Mouse (Mus musculus) myocyte (in vitro differentiated cells): ENCODE results near the gene Ldlr. TPM values are rescaled to one million over a fixed set of nuclear protein-coding genes. Genes with fewer than 3 reads are reported as not detected.
A peak's percentile ranks its signal among the peaks of the same experiment; 100 is the strongest.

Source experiments
- H3K27me3 ChIP-seq: one replicate; pipeline ENCODE4 v1.6.1; 2011; ENCODE audit not compliant: control insufficient read depth, insufficient read depth, insufficient read length
- H3K36me3 ChIP-seq: one replicate; pipeline ENCODE4 v1.6.1; 2011; ENCODE audit not compliant: control insufficient read depth, insufficient read depth
- H3K4me2 ChIP-seq: one replicate; pipeline ENCODE4 v1.6.1; 2011; ENCODE audit warnings: low read depth, control low read depth
- H3K4me3 ChIP-seq: one replicate; pipeline ENCODE4 v1.5.1; 2011; ENCODE audit warnings: mild to moderate bottlenecking, control low read depth, moderate library complexity
- H3K79me2 ChIP-seq: one replicate; pipeline ENCODE4 v1.6.1; 2011; ENCODE audit not compliant: control insufficient read depth, insufficient read depth
- H3ac ChIP-seq: one replicate; pipeline ENCODE4 v1.6.1; 2011; ENCODE audit not compliant: control insufficient read depth, insufficient read length
- CEBPB ChIP-seq: IDR thresholded peaks from 2 replicates; pipeline ENCODE4 v1.6.1; 2011; ENCODE audit warnings: mild to moderate bottlenecking, moderate library complexity; ENCODE audit not compliant: poor library complexity, insufficient read depth, severe bottlenecking
- E2F4 ChIP-seq: IDR thresholded peaks from one replicate; pipeline ENCODE4 v1.6.1; 2011; ENCODE audit warnings: mild to moderate bottlenecking, control low read depth, moderate library complexity; ENCODE audit not compliant: insufficient read depth
- MAX ChIP-seq: IDR thresholded peaks from one replicate; pipeline ENCODE4 v1.6.1; 2011; ENCODE audit warnings: low read depth, mild to moderate bottlenecking, control low read depth
- MYOD1 ChIP-seq, 3 experiments: IDR thresholded peaks; one replicate each; pipeline ENCODE4 v1.6.1; 2011; ENCODE audit warnings: control low read depth in 2 of 3, low read depth in 2 of 3, mild to moderate bottlenecking in 2 of 3, moderate library complexity in 1 of 3; ENCODE audit not compliant: insufficient read length in 2 of 3, control insufficient read depth in 1 of 3
- MYOG ChIP-seq, 3 experiments: IDR thresholded peaks; one replicate each; pipeline ENCODE4 v1.6.1; 2011; ENCODE audit warnings: control low read depth in 2 of 3, low read depth in 2 of 3, mild to moderate bottlenecking in 2 of 3; ENCODE audit not compliant: insufficient read length in 2 of 3, control insufficient read depth in 1 of 3, insufficient read depth in 1 of 3
- POLR2A ChIP-seq: IDR thresholded peaks from one replicate; pipeline ENCODE4 v1.6.1; 2011; ENCODE audit warnings: low read depth, mild to moderate bottlenecking, control low read depth, moderate library complexity; ENCODE audit not compliant: insufficient read length
- POLR2AphosphoS2 ChIP-seq: IDR thresholded peaks from one replicate; pipeline ENCODE4 v1.6.1; 2011; ENCODE audit warnings: low read depth, control low read depth; ENCODE audit not compliant: insufficient read length
- REST ChIP-seq: IDR thresholded peaks from one replicate; pipeline ENCODE4 v1.6.1; 2011; ENCODE audit warnings: mild to moderate bottlenecking, control low read depth, moderate library complexity; ENCODE audit not compliant: insufficient read depth, insufficient read length
- SRF ChIP-seq: IDR thresholded peaks from one replicate; pipeline ENCODE4 v1.6.1; 2011; ENCODE audit warnings: low read depth; ENCODE audit not compliant: control insufficient read depth, insufficient read length
- TCF12 ChIP-seq: IDR thresholded peaks from one replicate; pipeline ENCODE4 v1.6.1; 2011; ENCODE audit warnings: mild to moderate bottlenecking, control low read depth; ENCODE audit not compliant: poor library complexity, insufficient read depth, severe bottlenecking
- TCF3 ChIP-seq: IDR thresholded peaks from one replicate; pipeline ENCODE4 v1.6.1; 2011; ENCODE audit warnings: low read depth, control low read depth; ENCODE audit not compliant: insufficient read length
- USF1 ChIP-seq: IDR thresholded peaks from one replicate; pipeline ENCODE4 v1.6.1; 2011; ENCODE audit warnings: low read depth, mild to moderate bottlenecking, control low read depth, moderate library complexity
- polyA plus RNA-seq: library from polyadenylated mRNA; unstranded; fragments of >200 nt; fragmentation: generic; extraction: Trizol; gene quantifications from one replicate; pipeline ENCODE4 v1.2.1, GENCODE M21; 2012; ENCODE audit warnings: missing spikeins

Gene Ldlr
- polyA plus RNA-seq, result 106 TPM

DNA sequence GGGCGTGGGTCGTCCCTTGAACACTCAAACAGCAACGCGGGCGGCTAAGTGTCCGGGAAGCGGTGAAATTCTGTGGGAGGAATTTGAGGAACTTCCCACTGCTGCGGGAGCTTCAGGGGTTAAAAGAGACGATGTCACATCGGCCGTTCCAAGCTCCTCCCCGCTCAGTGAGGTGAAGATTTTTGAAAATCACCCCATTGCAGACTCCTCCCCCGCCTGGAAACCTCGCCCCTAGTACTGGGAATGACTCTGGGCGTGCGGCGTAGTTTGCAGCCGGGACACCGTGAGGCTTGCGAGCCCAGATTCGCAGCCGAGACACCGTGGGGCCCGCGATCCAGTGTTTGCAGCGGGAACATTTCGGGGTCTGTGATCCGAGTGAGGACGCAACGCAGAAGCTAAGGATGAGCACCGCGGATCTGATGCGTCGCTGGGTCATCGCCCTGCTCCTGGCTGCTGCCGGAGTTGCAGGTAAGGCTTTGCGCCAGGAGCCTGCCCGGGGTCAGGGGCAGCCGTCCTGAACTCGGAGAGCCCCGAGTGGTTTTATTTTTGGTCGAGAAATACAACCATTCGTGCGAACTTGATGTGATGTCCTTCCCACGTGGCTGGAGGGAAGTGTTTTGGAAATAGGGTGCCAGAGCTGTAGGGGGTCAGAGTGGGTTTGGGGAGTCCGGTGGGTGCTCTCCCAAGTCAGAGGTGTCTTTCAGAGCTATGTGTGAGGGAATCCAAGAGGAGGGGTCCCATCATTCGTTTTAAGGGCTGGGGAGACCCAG is at the start of gene Ldlr:
Gene Ldlr (plus strand): TSS at position 107 of the 770 bp plus-strand sequence.
- H3K4me2 ChIP-seq, result peak within 1 kb of the TSS; percentile 89
- TF ChIP-seq REST (peak; percentile 9), TCF3 (no peak), POLR2A (peak; percentile 96), USF1 (no peak), MYOG (IDR thresholded peaks at IDR 0.05; ENCODE audit: control insufficient read depth in 1 of 3, insufficient read depth in 1 of 3, insufficient read length in 2 of 3, low read depth in 2 of 3) (no peak), POLR2AphosphoS2 (peak; percentile 96), CEBPB (no peak), TCF12 (no peak), MYOD1 (IDR thresholded peaks at IDR 0.05; ENCODE audit: control insufficient read depth in 1 of 3, insufficient read length in 2 of 3, low read depth in 2 of 3) (peak in 1 of 3 experiments; percentile 20), SRF (no peak)

DNA sequence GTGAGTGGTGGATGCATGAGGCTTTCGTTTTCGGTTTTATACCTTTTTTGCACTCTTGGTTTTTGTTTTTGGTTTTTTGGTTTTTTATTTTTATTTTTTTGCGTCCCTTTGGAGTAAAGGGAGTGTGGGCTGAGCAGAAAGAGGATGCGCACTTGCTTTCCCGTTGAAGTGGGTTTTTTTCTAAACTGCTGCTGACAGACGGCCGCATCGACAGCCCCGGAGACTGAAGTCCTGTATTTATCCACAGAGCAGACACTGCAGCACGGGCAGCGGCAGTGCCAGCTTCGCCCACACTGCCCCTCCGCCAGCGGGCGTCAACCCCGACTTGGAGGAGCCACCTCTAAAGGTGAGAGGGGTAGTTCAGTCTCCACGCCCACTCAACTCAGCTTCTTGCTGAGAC is 45.6 kb upstream of the Ldlr start:
- H3K36me3 ChIP-seq, result peaks cover 77% of the 10 kb centered on the region
- TF ChIP-seq USF1 (no peak), TCF12 (no peak), CEBPB (no peak), SRF (no peak), MAX (no peak), MYOG (IDR thresholded peaks at IDR 0.05; ENCODE audit: control insufficient read depth in 1 of 3, insufficient read depth in 1 of 3, insufficient read length in 2 of 3, low read depth in 2 of 3) (no peak), REST (no peak), MYOD1 (IDR thresholded peaks at IDR 0.05; ENCODE audit: control insufficient read depth in 1 of 3, insufficient read length in 2 of 3, low read depth in 2 of 3) (no peak), E2F4 (no peak), POLR2A (no peak), TCF3 (no peak), POLR2AphosphoS2 (no peak)

More for the DNA sequence above, at the start of gene Ldlr:
- Histone ChIP-seq H3ac (peak within 1 kb of the TSS; percentile 34), H3K27me3 (no peaks in the 10 kb centered on the region), H3K79me2 (peaks cover 49% of the 10 kb centered on the region), H3K36me3 (peaks cover 6% of the 10 kb centered on the region), H3K4me3 (peak within 1 kb of the TSS; percentile 97)

DNA sequence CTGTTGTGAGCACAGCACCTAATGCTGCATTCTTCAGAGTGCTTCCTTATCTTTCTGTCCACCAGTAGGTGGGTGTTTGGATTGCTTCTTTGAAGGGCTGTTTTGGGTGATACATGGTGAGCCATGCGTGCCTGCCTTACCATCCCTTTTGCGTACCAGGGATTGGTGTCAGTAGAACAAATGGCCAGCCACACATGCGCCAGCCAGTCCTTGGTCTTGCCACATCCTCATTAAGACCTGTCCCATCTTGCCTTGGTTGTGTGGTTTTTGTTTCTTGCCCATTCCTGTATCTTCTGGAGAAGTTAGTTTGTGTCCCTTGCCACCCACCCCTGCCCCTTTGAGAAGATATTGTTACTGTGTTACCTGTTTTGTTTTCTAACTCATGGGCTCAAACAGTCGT is 42.8 kb upstream of the Ldlr start:
- Histone ChIP-seq H3K4me3 (no peak overlapping the region), H3K4me2 (no peak overlapping the region)
- no peak for TF ChIP-seq POLR2A
- TF ChIP-seq MYOG (IDR thresholded peaks at IDR 0.05; ENCODE audit: control insufficient read depth in 1 of 3, insufficient read depth in 1 of 3, insufficient read length in 2 of 3, low read depth in 2 of 3), result no peak
- no peak for TF ChIP-seq POLR2AphosphoS2
- no peak for TF ChIP-seq CEBPB

More for the DNA sequence above, 45.6 kb upstream of the Ldlr start:
- H3K4me3 ChIP-seq, result no peak overlapping the region
- H3K79me2 ChIP-seq, result no peaks in the 10 kb centered on the region
- H3K27me3 ChIP-seq, result no peaks in the 10 kb centered on the region
- no peak overlapping the region for H3ac ChIP-seq
- no peak overlapping the region for H3K4me2 ChIP-seq

DNA sequence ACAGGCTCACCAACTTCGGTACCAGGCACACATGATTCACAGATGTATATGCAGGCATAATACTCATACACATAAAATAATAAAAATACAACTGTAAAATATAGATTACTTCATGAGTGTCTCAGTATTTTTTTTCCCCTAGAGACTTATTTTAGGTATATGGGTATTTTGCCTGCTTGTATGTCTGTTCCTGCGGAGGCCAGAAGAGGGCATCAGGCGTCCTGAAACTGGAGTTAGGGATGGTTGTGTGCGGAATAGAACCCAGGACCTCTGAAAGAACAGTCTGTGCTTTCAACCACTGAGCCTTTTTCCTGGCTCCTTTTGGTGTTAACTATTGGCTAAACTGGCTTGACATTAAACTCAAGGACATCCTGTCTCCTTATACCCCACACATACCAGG is 40.5 kb upstream of the Ldlr start:
- no peak overlapping the region for H3ac ChIP-seq
- H3K79me2 ChIP-seq, result no peaks in the 10 kb centered on the region
- no peaks in the 10 kb centered on the region for H3K27me3 ChIP-seq
- TF ChIP-seq POLR2AphosphoS2 (no peak), POLR2A (no peak), TCF3 (no peak), USF1 (no peak)
- no peak overlapping the region for H3K4me3 ChIP-seq
- H3K4me2 ChIP-seq, result no peak overlapping the region
- H3K36me3 ChIP-seq, result peaks cover 69% of the 10 kb centered on the region

More for the DNA sequence above, 42.8 kb upstream of the Ldlr start:
- H3ac ChIP-seq, result no peak overlapping the region
- no peaks in the 10 kb centered on the region for H3K27me3 ChIP-seq
- no peaks in the 10 kb centered on the region for H3K79me2 ChIP-seq
- H3K36me3 ChIP-seq, result peaks cover 71% of the 10 kb centered on the region

DNA sequence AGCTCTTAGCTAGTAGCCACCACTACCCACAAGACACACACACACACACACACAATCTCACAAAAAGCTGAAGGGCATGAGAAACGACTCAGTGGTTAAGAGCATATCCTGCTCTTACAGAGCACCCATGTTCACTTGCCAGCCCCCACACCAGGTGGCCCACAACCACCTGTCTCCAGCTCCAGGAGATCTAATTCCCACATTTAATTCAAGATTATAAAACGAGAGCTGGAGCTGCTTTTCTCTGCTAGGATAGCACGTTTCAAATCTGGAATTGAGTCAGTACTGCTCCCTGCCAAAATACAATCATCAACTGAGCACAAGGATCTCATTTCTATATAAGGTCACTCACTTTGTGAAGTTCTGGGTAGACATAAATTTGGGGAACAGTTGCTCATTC is 39.4 kb upstream of the Ldlr start:
- H3K36me3 ChIP-seq, result peaks cover 65% of the 10 kb centered on the region
- no peaks in the 10 kb centered on the region for H3K27me3 ChIP-seq
- H3K79me2 ChIP-seq, result no peaks in the 10 kb centered on the region
- no peak overlapping the region for H3K4me2 ChIP-seq
- TF ChIP-seq TCF3 (no peak), POLR2AphosphoS2 (no peak), MYOD1 (IDR thresholded peaks at IDR 0.05; ENCODE audit: control insufficient read depth in 1 of 3, insufficient read length in 2 of 3, low read depth in 2 of 3) (peak in 1 of 3 experiments; percentile 35), SRF (no peak), USF1 (no peak)
- no peak overlapping the region for H3K4me3 ChIP-seq
- no peak overlapping the region for H3ac ChIP-seq
